Mouse (Mus musculus): ENCODE results near the gene Sdr42e1.
A peak's percentile ranks its signal among the peaks of the same experiment; 100 is the strongest.

The Sdr42e1 gene

GRCm38 (mm10) chr8:117673430-117673830 is at the start of gene Sdr42e1:
Gene Sdr42e1 (minus strand): TSS chr8:117673689.
- DNase-seq: no peak

DNA sequence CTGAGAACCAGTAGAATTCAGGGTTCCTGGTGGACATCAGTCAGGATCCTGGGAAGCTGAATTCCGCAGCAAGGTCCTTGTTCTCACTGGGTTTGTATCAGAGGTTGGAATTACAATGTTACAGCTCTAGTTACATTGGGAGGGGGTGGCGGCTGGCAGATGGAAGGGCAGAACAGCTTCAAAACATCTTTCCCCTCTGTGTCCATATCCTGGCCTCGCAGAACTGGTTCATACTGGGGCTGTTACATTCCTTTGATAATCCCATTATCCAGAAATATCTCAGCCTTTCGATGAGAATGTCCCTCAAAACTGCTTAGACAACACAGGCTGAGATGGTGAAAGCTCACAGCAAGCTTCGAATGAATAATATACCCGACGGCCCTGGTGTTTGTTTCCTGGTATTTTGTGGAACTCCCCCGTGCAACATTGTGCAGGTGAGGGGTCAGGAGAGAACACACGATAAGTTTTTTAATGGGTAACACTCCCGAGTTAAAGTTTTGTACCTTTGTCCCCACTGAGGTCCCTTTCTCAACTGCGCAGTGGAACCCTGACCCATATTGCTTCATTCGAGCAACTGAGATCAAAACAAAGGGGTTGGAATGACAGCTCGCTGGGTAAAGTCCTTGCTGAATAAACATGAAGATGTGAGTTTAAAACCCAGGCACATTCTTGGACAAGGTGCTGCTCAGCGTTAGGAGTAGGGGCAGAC is 44.8 kb upstream of the Sdr42e1 start:
- DNase-seq: no peak

GRCm38 (mm10) chr8:117715896-117716295 is 42.4 kb upstream of the Sdr42e1 start:
- DNase-seq: no peak

- no peak for DNase-seq
These were observed 41.1 kb upstream of the Sdr42e1 start for GRCm38 (mm10) chr8:117714604-117715003.

- no peak for DNase-seq
These were observed 38.7 kb upstream of the Sdr42e1 start for GRCm38 (mm10) chr8:117712226-117712625.

DNA sequence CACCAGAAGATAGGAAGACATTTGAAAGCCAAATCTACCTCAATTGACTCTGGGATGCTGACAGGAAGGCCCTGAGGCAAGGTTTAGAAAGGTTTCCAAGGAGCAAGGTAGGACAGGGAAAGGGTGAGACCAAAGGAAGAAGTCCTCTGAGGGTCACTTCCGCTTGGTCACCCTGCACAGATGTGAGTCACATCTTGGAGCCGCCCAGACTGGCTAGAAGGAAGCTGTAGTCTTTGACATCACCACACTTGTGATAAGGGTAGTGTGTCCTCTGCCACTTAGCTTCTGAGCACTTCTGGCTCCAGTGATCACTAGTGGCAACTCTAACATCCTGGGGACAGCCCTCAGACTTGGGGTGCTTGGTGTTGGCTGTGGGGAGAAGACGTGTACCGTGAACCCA is 32.7 kb upstream of the Sdr42e1 start:
- DNase-seq: no peak

GRCm38 (mm10) chr8:117702701-117703100 is 29.2 kb upstream of the Sdr42e1 start:
- DNase-seq: no peak

DNA sequence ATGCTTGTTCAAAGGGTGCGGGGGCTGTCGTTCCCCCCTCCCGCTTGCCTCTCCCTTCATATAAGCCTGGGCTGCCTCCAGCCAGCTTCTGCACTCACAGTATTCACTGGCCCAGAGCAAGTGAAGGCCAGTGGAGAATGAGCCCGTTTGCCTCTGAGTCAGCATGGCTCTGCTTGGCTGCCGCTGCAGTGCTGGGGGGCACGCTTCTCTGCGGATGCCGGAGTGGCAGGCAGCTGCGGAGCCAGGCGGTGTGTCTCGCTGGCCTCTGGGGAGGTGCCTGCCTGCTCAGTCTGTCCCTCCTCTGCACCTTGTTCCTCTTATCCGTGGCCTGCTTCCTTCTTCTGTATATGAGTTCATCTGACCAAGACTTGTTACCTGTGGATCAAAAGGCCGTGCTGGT is 28.4 kb upstream of the Sdr42e1 start, which contains the start of gene Hsd17b2:
Gene Hsd17b2, plus strand, starts transcription at position 46 of the 400 bp plus-strand sequence.
- DNase-seq: no peak

DNA sequence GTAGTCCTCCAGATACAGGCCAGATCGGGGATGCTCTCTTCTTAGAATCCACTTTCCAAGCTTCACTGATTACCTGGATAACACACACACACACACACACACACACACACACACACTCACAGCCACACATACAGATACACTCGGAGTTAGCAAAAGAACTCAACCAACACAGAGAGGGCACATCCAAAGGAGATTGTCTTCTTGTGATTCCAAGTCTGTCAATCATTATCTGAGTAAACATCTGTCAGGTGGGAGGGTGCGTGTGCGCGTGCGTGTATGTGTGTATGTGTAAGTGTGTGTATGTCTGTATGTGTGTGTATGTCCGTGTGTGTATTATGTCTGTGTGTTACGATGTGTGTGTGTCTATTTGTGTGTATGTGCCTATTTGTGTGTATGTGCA is 27.8 kb upstream of the Sdr42e1 start:
- DNase-seq: no peak

- DNase-seq: no peak
These were observed 27.2 kb upstream of the Sdr42e1 start for GRCm38 (mm10) chr8:117700699-117701098.

GRCm38 (mm10) chr8:117697248-117697647 is 23.8 kb upstream of the Sdr42e1 start:
- peak; percentile 6 for DNase-seq

DNA sequence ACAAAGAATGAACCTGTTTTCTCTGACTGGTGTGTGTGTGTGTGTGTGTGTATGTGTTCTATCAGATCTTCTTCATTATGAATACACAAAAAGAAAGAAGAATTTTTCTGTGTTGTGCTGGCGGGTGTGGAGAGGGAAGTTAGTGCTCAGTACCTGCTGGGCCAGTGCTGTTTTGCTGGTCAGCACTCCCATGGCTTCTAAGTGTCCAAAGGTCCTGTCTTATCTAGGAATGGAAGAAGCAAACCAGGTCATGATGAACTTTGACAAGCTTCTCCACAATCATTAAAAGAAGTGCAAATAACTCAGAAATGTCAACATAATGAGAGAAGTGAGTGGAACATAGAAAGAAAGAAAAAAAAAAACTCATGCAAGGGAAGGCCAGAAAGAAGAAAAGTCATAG is 22.1 kb upstream of the Sdr42e1 start:
- no peak for DNase-seq

DNA sequence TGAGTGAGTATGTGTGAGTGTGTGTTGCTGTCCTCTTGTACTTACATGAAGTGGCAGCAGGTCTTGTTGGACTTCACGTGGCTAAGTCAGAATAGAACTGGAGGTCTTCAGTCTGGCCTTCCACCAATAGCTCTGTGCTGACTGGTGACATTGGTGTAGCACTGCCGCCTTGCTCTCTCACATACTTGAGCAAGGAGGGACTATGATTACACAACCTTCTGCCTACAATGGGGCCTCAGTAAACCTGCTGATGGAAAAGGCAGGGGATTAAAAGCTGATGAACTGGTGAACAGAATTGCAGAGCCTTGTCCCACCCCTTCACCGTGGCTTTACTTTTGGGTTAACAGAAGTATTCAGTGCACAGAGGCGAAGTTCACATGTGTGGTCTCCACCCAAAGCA is 18.6 kb upstream of the Sdr42e1 start:
- no peak for DNase-seq

DNA sequence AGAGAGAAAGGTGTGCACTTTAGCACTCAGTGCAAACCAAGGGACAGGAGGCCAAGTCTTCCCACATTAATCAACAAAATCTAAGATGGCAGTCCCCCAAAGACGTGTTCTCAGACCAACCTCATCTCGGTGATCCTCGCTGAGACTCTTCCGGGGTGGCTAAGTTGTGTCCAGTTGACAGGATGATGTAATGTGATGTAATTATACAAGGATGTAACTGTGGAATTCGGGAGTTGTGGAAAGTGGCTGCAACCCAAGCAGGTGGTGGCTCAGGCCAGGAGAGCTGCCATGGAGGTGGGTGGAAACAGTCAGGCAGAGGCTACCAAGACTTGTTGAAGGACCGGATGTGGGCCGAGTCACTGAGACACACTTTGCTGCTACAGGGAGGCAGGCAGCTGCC is 14.4 kb upstream of the Sdr42e1 start:
- no peak for DNase-seq

DNA sequence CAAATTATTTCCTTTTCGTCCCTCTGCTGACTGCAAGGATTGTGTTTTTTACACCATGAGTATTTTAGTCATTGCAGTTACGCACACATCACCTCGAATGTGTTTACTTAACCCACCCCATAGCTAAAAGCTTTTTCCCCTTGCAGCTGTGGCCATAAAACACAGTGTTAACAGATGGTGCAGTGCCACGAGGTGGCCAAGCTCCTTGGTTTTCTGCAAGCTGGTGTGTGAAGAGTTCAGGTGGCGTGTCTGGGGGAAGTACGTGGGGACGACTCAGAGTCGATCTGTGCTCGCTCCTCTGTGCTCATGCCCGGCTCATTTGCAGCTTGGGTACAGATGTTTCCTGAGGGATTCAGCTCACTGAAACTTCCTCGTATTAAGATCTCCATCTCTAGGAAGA is 11.0 kb upstream of the Sdr42e1 start:
- no peak for DNase-seq

DNA sequence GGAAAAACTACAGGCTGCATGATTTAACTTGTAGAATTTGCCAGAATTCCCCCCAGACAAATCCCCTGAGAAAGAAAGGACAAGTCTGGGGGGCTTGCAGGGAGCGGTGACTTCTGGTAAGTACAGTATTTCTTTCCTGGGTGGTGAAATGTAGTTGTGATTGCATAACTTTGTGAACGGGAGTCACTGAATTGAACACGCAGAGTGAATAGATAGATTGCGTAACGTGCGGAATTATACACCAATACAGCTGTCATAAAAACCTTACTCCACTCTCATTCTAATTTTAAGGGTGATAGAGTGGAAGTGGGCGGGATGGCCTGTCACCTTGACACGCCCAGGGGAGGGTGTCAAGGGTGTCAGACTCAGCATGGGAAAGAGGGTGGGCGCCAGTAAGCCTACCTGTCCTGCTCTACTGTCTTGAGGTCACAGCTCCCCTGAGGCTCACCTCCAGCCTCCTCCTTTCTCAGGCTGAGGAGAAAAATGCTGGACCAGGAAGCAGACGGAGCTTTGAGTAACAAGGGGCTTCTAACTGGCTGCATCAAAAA is 10.5 kb upstream of the Sdr42e1 start:
- no peak for DNase-seq

- no peak for DNase-seq
These were observed 5.2 kb upstream of the Sdr42e1 start for GRCm38 (mm10) chr8:117678650-117679049.

- DNase-seq: no peak
These were observed 3.5 kb upstream of the Sdr42e1 start for GRCm38 (mm10) chr8:117677011-117677410.

- DNase-seq: no peak
These were observed 3.0 kb upstream of the Sdr42e1 start for GRCm38 (mm10) chr8:117676460-117676859.

DNA sequence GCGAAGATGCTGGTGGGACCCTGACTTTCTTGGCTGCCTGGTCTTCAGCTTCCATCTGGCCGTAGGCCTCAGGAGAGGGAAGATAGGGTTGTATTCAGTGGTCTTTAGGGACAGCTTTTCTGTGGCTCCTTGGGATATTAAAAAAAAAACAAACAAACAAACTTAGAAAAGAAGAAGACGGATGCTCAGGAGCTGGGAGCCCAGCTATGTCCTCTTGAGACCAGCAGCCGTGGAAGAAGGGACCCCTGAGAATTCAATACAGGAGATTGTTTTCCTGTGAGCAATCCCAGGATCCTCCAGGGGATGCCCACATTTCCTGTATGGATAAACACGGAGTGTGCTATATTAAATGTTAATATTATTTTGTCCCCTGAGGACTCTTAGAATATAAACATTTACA is 1.7 kb upstream of the Sdr42e1 start:
- no peak for DNase-seq

- no peak for DNase-seq
These were observed 931 bp downstream of the Sdr42e1 start for GRCm38 (mm10) chr8:117672558-117672957.

- DNase-seq: no peak
These were observed 3.0 kb downstream of the Sdr42e1 start for GRCm38 (mm10) chr8:117670461-117670860.

DNA sequence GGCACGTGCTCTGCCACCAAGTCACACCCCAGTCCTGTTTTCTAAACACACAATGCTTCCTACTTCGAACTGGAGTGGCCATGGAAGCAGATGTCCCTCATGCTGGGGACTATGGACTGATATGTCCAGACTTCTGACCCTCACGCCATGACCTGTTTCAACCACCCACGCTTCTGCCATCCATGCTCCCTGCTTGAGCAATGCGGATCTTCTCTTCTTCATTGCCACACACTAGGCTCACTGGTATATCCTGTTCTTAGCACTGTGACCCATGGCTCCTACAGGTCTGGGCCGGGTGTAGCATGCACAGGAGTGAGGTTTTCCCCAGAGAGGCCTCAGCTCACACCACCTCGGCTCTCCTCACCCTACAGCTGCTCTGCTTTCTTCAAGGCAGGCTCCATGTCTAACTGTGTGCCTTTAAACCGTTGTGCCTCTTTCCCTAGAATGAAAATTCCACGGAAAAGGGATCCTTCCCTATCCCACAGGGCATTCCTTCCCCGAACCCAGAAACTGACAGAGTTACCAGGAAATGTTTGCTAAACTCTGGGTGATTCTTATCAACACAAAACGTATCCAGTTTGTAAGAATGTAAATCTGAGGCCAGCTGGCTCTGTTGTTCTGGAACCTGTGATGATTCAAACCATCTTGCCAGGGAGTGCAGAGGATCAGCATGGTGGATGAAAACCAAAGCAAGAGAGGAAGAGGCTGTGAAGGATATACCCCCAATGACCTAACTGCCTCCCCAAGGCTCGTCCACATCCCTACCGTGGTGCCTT is 6.0 kb downstream of the Sdr42e1 start:
- DNase-seq: no peak
